Mouse (Mus musculus) lung, adult 10 weeks (tissue): ENCODE measurements around the gene Hist1h3f. TPM values are rescaled to one million over a fixed set of nuclear protein-coding genes. Genes with fewer than 3 reads are reported as not detected.

Experiments used
- polyA plus RNA-seq: library from polyadenylated mRNA; stranded (reverse); fragments of 350-450 nt; fragmentation: Illumina TruSeq; extraction: RNeasy Lipid Tissue Mini Kit (QIAGEN cat#74804); gene quantifications from one replicate; pipeline ENCODE4 v1.2.3, GENCODE M21; 2014; ENCODE audit warnings: low read depth, low replicate concordance; ENCODE audit not compliant: insufficient read depth

The Hist1h3f gene
- polyA plus RNA-seq, 1 experiment from 2014 or later: not detected

Other genes with a start within 250 kb of the Hist1h3f start
- 7.0 TPM for gene Zfp322a, start 174.8 kb upstream of the Hist1h3f start, polyA plus RNA-seq
- gene Abt1, start 120.2 kb upstream of the Hist1h3f start, polyA plus RNA-seq: 4.5 TPM
- not detected for gene Btn1a1, start 78.2 kb upstream of the Hist1h3f start, polyA plus RNA-seq
- not detected for gene Btn2a2, start 55.2 kb upstream of the Hist1h3f start, polyA plus RNA-seq
- 16.1 TPM for gene Hist1h4h, start 13.0 kb upstream of the Hist1h3f start, polyA plus RNA-seq
- gene Hist1h2af, start 10.1 kb upstream of the Hist1h3f start, polyA plus RNA-seq: not detected
- not detected for gene Hist1h3g, start 8.6 kb upstream of the Hist1h3f start, polyA plus RNA-seq
- gene Hist1h2bh, start 660 bp upstream of the Hist1h3f start, polyA plus RNA-seq: 0.28 TPM
- gene Hist1h4f, start 7.6 kb downstream of the Hist1h3f start, polyA plus RNA-seq: not detected
- gene Hist1h1d, start 9.2 kb downstream of the Hist1h3f start, polyA plus RNA-seq: 0.08 TPM
- not detected for gene Hist1h3e, start 18.3 kb downstream of the Hist1h3f start, polyA plus RNA-seq
- not detected for gene Hist1h2ae, start 27.2 kb downstream of the Hist1h3f start, polyA plus RNA-seq
- 1.5 TPM for gene Hist1h2bg, start 27.3 kb downstream of the Hist1h3f start, polyA plus RNA-seq
- not detected for gene Hist1h2bf, start 30.1 kb downstream of the Hist1h3f start, polyA plus RNA-seq
- not detected for gene Hist1h2ad, start 30.3 kb downstream of the Hist1h3f start, polyA plus RNA-seq
- 1.1 TPM for gene Hist1h3d, start 31.7 kb downstream of the Hist1h3f start, polyA plus RNA-seq
- gene Hist1h4d, start 37.5 kb downstream of the Hist1h3f start, polyA plus RNA-seq: not detected
- gene Hist1h2be, start 77.1 kb downstream of the Hist1h3f start, polyA plus RNA-seq: 2.7 TPM
- 0.40 TPM for gene Hist1h1e, start 78.5 kb downstream of the Hist1h3f start, polyA plus RNA-seq
- 0.25 TPM for gene Hist1h2ac, start 139.9 kb downstream of the Hist1h3f start, polyA plus RNA-seq
- gene Hist1h2bc, start 140.1 kb downstream of the Hist1h3f start, polyA plus RNA-seq: 123 TPM
- gene Hist1h1t, start 151.8 kb downstream of the Hist1h3f start, polyA plus RNA-seq: not detected
- gene Hist1h4c, start 154.4 kb downstream of the Hist1h3f start, polyA plus RNA-seq: 0.68 TPM
- 21.9 TPM for gene Hfe, start 166.8 kb downstream of the Hist1h3f start, polyA plus RNA-seq
- 58.8 TPM for gene Hist1h1c, start 194.8 kb downstream of the Hist1h3f start, polyA plus RNA-seq
- not detected for gene Hist1h3c, start 201.6 kb downstream of the Hist1h3f start, polyA plus RNA-seq
- not detected for gene Hist1h2bb, start 202.7 kb downstream of the Hist1h3f start, polyA plus RNA-seq
- gene Hist1h2ab, start 207.1 kb downstream of the Hist1h3f start, polyA plus RNA-seq: not detected
- gene Hist1h3b, start 208.2 kb downstream of the Hist1h3f start, polyA plus RNA-seq: not detected
- gene Hist1h4b, start 213.0 kb downstream of the Hist1h3f start, polyA plus RNA-seq: not detected
- not detected for gene Hist1h4a, start 217.2 kb downstream of the Hist1h3f start, polyA plus RNA-seq
- gene Hist1h3a, start 218.3 kb downstream of the Hist1h3f start, polyA plus RNA-seq: not detected
- gene Hist1h1a, start 219.6 kb downstream of the Hist1h3f start, polyA plus RNA-seq: not detected
- not detected for gene Trim38, start 225.9 kb downstream of the Hist1h3f start, polyA plus RNA-seq